Mouse (Mus musculus): ENCODE measurements at regions not wholly inside any gene's neighbourhood (a gene's known extent, or its start where the extent isn't known, plus 50 kb on each side); places are given as distances from the start of the nearest gene placed in this dataset.

- no peak overlapping the region for H3K27ac ChIP-seq
- DNase-seq (ENCODE audit: low spot score in 2 of 2): no peak
- TF ChIP-seq CTCF (conservative IDR thresholded peaks at IDR 0.05): no peak
- H3K4me3 ChIP-seq: no peak overlapping the region
Observed at GRCm38 (mm10) chr8:128002386-128002785, 356.0 kb upstream of the Nrp1 start.

- TF ChIP-seq CTCF (conservative IDR thresholded peaks at IDR 0.05): no peak
- DNase-seq (ENCODE audit: low spot score in 2 of 2): no peak
- Histone ChIP-seq H3K27ac (no peak overlapping the region; the same call in 1 of the 2 replicates), H3K4me3 (no peak overlapping the region)
Observed at GRCm38 (mm10) chr8:128002806-128003205, 355.6 kb upstream of the Nrp1 start.

GRCm38 (mm10) chr8:128003385-128003784 is 355.0 kb upstream of the Nrp1 start:
- no peak for DNase-seq (ENCODE audit: low spot score in 2 of 2)
- H3K27ac ChIP-seq: peak overlapping the region; percentile 74
- no peak for TF ChIP-seq CTCF (conservative IDR thresholded peaks at IDR 0.05)
- H3K4me3 ChIP-seq: no peak overlapping the region

GRCm38 (mm10) chr8:128003881-128004286 is 354.5 kb upstream of the Nrp1 start:
- Histone ChIP-seq H3K4me3 (no peak overlapping the region), H3K27ac (peak overlapping the region; percentile 74)
- peak in 1 of 2 experiments; percentile 41 for DNase-seq (ENCODE audit: low spot score in 2 of 2)
- no peak for TF ChIP-seq CTCF (conservative IDR thresholded peaks at IDR 0.05)

GRCm38 (mm10) chr8:128009393-128010010 is 348.9 kb upstream of the Nrp1 start:
- no peak overlapping the region for H3K4me3 ChIP-seq
- no peak for TF ChIP-seq CTCF (conservative IDR thresholded peaks at IDR 0.05)
- H3K27ac ChIP-seq: no peak overlapping the region
- DNase-seq (ENCODE audit: low spot score in 2 of 2): no peak

GRCm38 (mm10) chr8:128017171-128017570 is 341.2 kb upstream of the Nrp1 start:
- no peak for TF ChIP-seq CTCF (conservative IDR thresholded peaks at IDR 0.05)
- no peak for DNase-seq (ENCODE audit: low spot score in 2 of 2)
- no peak overlapping the region for H3K27ac ChIP-seq
- H3K4me3 ChIP-seq: no peak overlapping the region

- Histone ChIP-seq H3K4me3 (no peak overlapping the region), H3K27ac (no peak overlapping the region)
- no peak for DNase-seq (ENCODE audit: low spot score in 2 of 2)
- TF ChIP-seq CTCF (conservative IDR thresholded peaks at IDR 0.05): no peak
Observed at GRCm38 (mm10) chr8:128023661-128024060, 334.7 kb upstream of the Nrp1 start.

- Histone ChIP-seq H3K4me3 (no peak overlapping the region), H3K27ac (peak overlapping the region; percentile 79)
- TF ChIP-seq CTCF (conservative IDR thresholded peaks at IDR 0.05): no peak
- no peak for DNase-seq (ENCODE audit: low spot score in 2 of 2)
Observed at GRCm38 (mm10) chr8:128024774-128025222, 333.6 kb upstream of the Nrp1 start.

GRCm38 (mm10) chr8:128025251-128025856 is 333.1 kb upstream of the Nrp1 start:
- no peak for TF ChIP-seq CTCF (conservative IDR thresholded peaks at IDR 0.05)
- peak; percentile 19 to 41 for DNase-seq (ENCODE audit: low spot score in 2 of 2)
- Histone ChIP-seq H3K27ac (peak overlapping the region; percentile 79), H3K4me3 (no peak overlapping the region)

GRCm38 (mm10) chr8:128026981-128027380 is 331.4 kb upstream of the Nrp1 start:
- Histone ChIP-seq H3K27ac (no peak overlapping the region), H3K4me3 (no peak overlapping the region)
- no peak for TF ChIP-seq CTCF (conservative IDR thresholded peaks at IDR 0.05)
- DNase-seq (ENCODE audit: low spot score in 2 of 2): no peak

GRCm38 (mm10) chr8:128030335-128031280 is 327.8 kb upstream of the Nrp1 start:
- DNase-seq (ENCODE audit: low spot score in 2 of 2): peak; percentile 49 to 69
- Histone ChIP-seq H3K4me3 (peak overlapping the region; percentile 0; the same call in 1 of the 2 replicates), H3K27ac (peak overlapping the region; percentile 93)
- no peak for TF ChIP-seq CTCF (conservative IDR thresholded peaks at IDR 0.05)

- Histone ChIP-seq H3K27ac (no peak overlapping the region), H3K4me3 (no peak overlapping the region)
- no peak for TF ChIP-seq CTCF (conservative IDR thresholded peaks at IDR 0.05)
- peak in 1 of 2 experiments; percentile 5 for DNase-seq (ENCODE audit: low spot score in 2 of 2)
Observed at GRCm38 (mm10) chr8:128034127-128034526, 324.3 kb upstream of the Nrp1 start.

GRCm38 (mm10) chr8:128035672-128036071 is 322.7 kb upstream of the Nrp1 start:
- DNase-seq (ENCODE audit: low spot score in 2 of 2): peak in 1 of 2 experiments; percentile 16
- Histone ChIP-seq H3K4me3 (no peak overlapping the region), H3K27ac (peak overlapping the region; percentile 51; the same call in 1 of the 2 replicates)
- no peak for TF ChIP-seq CTCF (conservative IDR thresholded peaks at IDR 0.05)
